20 mouse cellular contexts compared by ENCODE assay signal in genomic region chr12:69238284-69238683, GRCm38 (mm10). TPM values are rescaled to one million over a fixed set of nuclear protein-coding genes. Genes with fewer than 3 reads are reported as not detected.
DNase-seq lines count a peak whose midpoint lies in the region; ATAC-seq and TF ChIP-seq lines count a peak whose summit lies in the region.
"Had no signal": no experiment of that assay in that cellular context is flagged by ENCODE, and none has a peak within 500 bp of the region (broad histone marks: within the 10 kb centered on the region; RNA-seq: fewer than 3 reads in every experiment).

No protein-coding gene starts in this region.

- no peaks in the 10 kb centered on the region for H3K36me3 ChIP-seq in kidney, adult 2 months (ENCODE audit: control insufficient read depth, insufficient read depth, low read length)
- no peaks in the 10 kb centered on the region for H3K36me3 ChIP-seq in lung, postnatal 0 days (ENCODE audit: insufficient read depth, low read length)
- H3K36me3 ChIP-seq in liver, embryonic 11.5 days (ENCODE audit: control insufficient read depth, insufficient read depth, low read length): no peaks in the 10 kb centered on the region
- H3K36me3 ChIP-seq: hindbrain, embryonic 10.5 days; limb, embryonic 10.5 days; liver, embryonic 12.5 days; midbrain, embryonic 12.5 days had no signal

- no peaks in the 10 kb centered on the region for H3K4me1 ChIP-seq in kidney, adult 2 months (ENCODE audit: control insufficient read depth, insufficient read depth, low read length)
- no peaks in the 10 kb centered on the region for H3K4me1 ChIP-seq in lung, postnatal 0 days (ENCODE audit: insufficient read depth, low read depth, low read length)
- peaks cover 4% of the 10 kb centered on the region; the same call in 1 of the 2 replicates for H3K4me1 ChIP-seq in lung, adult 2 months (ENCODE audit: control insufficient read depth, insufficient read depth, low read length)
- H3K4me1 ChIP-seq in liver, embryonic 11.5 days (replicated peaks; ENCODE audit: control insufficient read depth, insufficient read depth, low read length): peaks cover 8% of the 10 kb centered on the region
- H3K4me1 ChIP-seq: midbrain, embryonic 12.5 days had no signal

- no peak for TF ChIP-seq POLR2A in kidney, adult 2 months (IDR thresholded peaks at IDR 0.05; ENCODE audit: low read depth, low read length)
- no peak for TF ChIP-seq POLR2A in lung, adult 2 months (IDR thresholded peaks at IDR 0.05; ENCODE audit: borderline replicate concordance, extremely low read depth, low read depth, low read length)

- DNase-seq in kidney, adult 2 months: peak; percentile 19
- DNase-seq in kidney, adult 8-10 months: no peak
- peak; percentile 38 for DNase-seq in lung, postnatal 0 days (ENCODE audit: low spot score)
- DNase-seq in lung, adult 2 months: no peak
- DNase-seq in ES-CJ7 (ENCODE audit: low read depth, low spot score): peak; percentile 33
- DNase-seq in brain, adult 2 months (ENCODE audit: low read depth, low spot score): peak; percentile 19
- no peak for DNase-seq in liver, embryonic 11.5 days (ENCODE audit: low spot score)
- DNase-seq: adrenal gland, adult 8-10 months; cerebellum, adult 11 months; cerebellum, postnatal 36 days; thymus, postnatal 14 days had no signal

- no peaks in the 10 kb centered on the region for H3K27me3 ChIP-seq in kidney, adult 2 months (replicated peaks; ENCODE audit: control insufficient read depth, insufficient read depth, low read length)
- no peaks in the 10 kb centered on the region for H3K27me3 ChIP-seq in lung, postnatal 0 days (replicated peaks; ENCODE audit: insufficient read depth, low read length)
- no peaks in the 10 kb centered on the region for H3K27me3 ChIP-seq in liver, embryonic 11.5 days (replicated peaks; ENCODE audit: control insufficient read depth, insufficient read depth, low read length)
- H3K27me3 ChIP-seq: liver, embryonic 12.5 days; midbrain, embryonic 12.5 days had no signal

- no peaks in the 10 kb centered on the region for H3K9me3 ChIP-seq in lung, postnatal 0 days (ENCODE audit: low read length)
- H3K9me3 ChIP-seq in liver, embryonic 11.5 days (ENCODE audit: control insufficient read depth, low read length): no peaks in the 10 kb centered on the region
- H3K9me3 ChIP-seq: hindbrain, embryonic 10.5 days; limb, embryonic 10.5 days; liver, embryonic 12.5 days; midbrain, embryonic 12.5 days had no signal

- H3K4me2 ChIP-seq in lung, postnatal 0 days (replicated peaks; ENCODE audit: low read depth, low read length): no peak overlapping the region
- H3K4me2 ChIP-seq in liver, embryonic 11.5 days: no peak overlapping the region
- H3K4me2 ChIP-seq: liver, embryonic 12.5 days; midbrain, embryonic 12.5 days had no signal

- WGBS in kidney, adult 2 months: 32% methylated on average over 3 of the region's 3 CpGs
- WGBS in lung, postnatal 0 days: 32% methylated on average over 3 of the region's 3 CpGs
- 22% methylated on average over 3 of the region's 3 CpGs for WGBS in lung, adult 2 months
- 32% methylated on average over 3 of the region's 3 CpGs for WGBS in liver, embryonic 11.5 days

- no peak overlapping the region for H3K9ac ChIP-seq in lung, postnatal 0 days (replicated peaks; ENCODE audit: low read depth)
- no peak overlapping the region for H3K9ac ChIP-seq in liver, embryonic 11.5 days (ENCODE audit: low read depth, low read length)
- H3K9ac ChIP-seq: liver, embryonic 12.5 days; midbrain, embryonic 12.5 days had no signal

- H3K27ac ChIP-seq in kidney, adult 2 months (ENCODE audit: insufficient read depth, low read depth, low read length): no peak overlapping the region
- H3K27ac ChIP-seq in lung, postnatal 0 days (ENCODE audit: low read length): no peak overlapping the region
- no peak overlapping the region for H3K27ac ChIP-seq in liver, embryonic 11.5 days (ENCODE audit: low read depth, low read length)
- H3K27ac ChIP-seq: hindbrain, embryonic 10.5 days; limb, embryonic 10.5 days; liver, embryonic 12.5 days; macrophage; midbrain, embryonic 12.5 days had no signal

- no peak for TF ChIP-seq CTCF in kidney, adult 2 months (conservative IDR thresholded peaks at IDR 0.05; ENCODE audit: insufficient read depth, insufficient read length, low read depth, low read length)
- TF ChIP-seq CTCF in lung, postnatal 0 days (IDR thresholded peaks at IDR 0.05): peak; percentile 45
- no peak for TF ChIP-seq CTCF in lung, adult 2 months (IDR thresholded peaks at IDR 0.05; ENCODE audit: insufficient read depth, low read length)

- no peak for TF ChIP-seq EP300 in lung, postnatal 0 days (IDR thresholded peaks at IDR 0.05)

- ATAC-seq in lung, postnatal 0 days: peak; percentile 29
- no peak for ATAC-seq in liver, embryonic 11.5 days (replicated peaks; ENCODE audit: low FRiP score)
- ATAC-seq: CD4-positive, CD25-positive, alpha-beta regulatory T cell, adult 4 months; forebrain, embryonic 14.5 days; inflammation-experienced regulatory T-cells, adult 6 months; liver, embryonic 12.5 days had no signal

- no peak overlapping the region for H3K4me3 ChIP-seq in kidney, adult 2 months (ENCODE audit: insufficient read depth, low read depth, low read length)
- no peak overlapping the region for H3K4me3 ChIP-seq in lung, postnatal 0 days (ENCODE audit: low read depth, low read length)
- no peak overlapping the region for H3K4me3 ChIP-seq in lung, adult 2 months (replicated peaks; ENCODE audit: extremely low read depth, low read depth, low read length)
- H3K4me3 ChIP-seq in liver, embryonic 11.5 days (ENCODE audit: low read depth, low read length): no peak overlapping the region
- H3K4me3 ChIP-seq: erythroblast, embryonic 14.5 days; hindbrain, embryonic 10.5 days; limb, embryonic 10.5 days; liver, embryonic 12.5 days; midbrain, embryonic 12.5 days had no signal

RNA-seq across cellular contexts. Expression of gene Klhdc1, which starts 2.7 kb away (rescaled TPM):
- polyA plus RNA-seq in kidney, adult 2 months (2012; rRNA removed): 2.9 and 5.9 TPM in 2 replicates
- polyA plus RNA-seq in lung, postnatal 0 days (2015; fragmentation: Nextera tagmentation; extraction: Ambion mirVana): 22.7 and 25.5 TPM in 2 replicates
- polyA plus RNA-seq in lung, adult 2 months (2012; rRNA removed): 0.87 and 4.8 TPM in 2 replicates
- 5.7 and 5.8 TPM in 2 replicates for polyA plus RNA-seq in liver, embryonic 11.5 days (2014; fragmentation: Nextera tagmentation; extraction: Ambion mirVana)
- polyA plus RNA-seq: erythroblast, embryonic 14.5 days had no signal

RNA-seq across cellular contexts. Expression of gene Pole2, which starts 10.3 kb away (rescaled TPM):
- 1.9 TPM in 2 replicates for polyA plus RNA-seq in kidney, adult 2 months (2012; rRNA removed)
- polyA plus RNA-seq in lung, postnatal 0 days (2015; fragmentation: Nextera tagmentation; extraction: Ambion mirVana): 5.3 and 6.1 TPM in 2 replicates
- polyA plus RNA-seq in lung, adult 2 months (2012; rRNA removed): 1.7 and 2.9 TPM in 2 replicates
- polyA plus RNA-seq in liver, embryonic 11.5 days (2014; fragmentation: Nextera tagmentation; extraction: Ambion mirVana): 42.5 and 46.9 TPM in 2 replicates

RNA-seq across cellular contexts. Expression of gene Gm49384, which starts 34.2 kb away (rescaled TPM):
- 0.57 and 0.78 TPM in 2 replicates for polyA plus RNA-seq in kidney, adult 2 months (2012; rRNA removed)
- 6.3 and 6.4 TPM in 2 replicates for polyA plus RNA-seq in lung, postnatal 0 days (2015; fragmentation: Nextera tagmentation; extraction: Ambion mirVana)
- polyA plus RNA-seq in lung, adult 2 months (2012; rRNA removed): not detected in 2 replicates
- polyA plus RNA-seq in liver, embryonic 11.5 days (2014; fragmentation: Nextera tagmentation; extraction: Ambion mirVana): 35.5 and 37.9 TPM in 2 replicates
- polyA plus RNA-seq: erythroblast, embryonic 14.5 days had no signal

RNA-seq across cellular contexts. Expression of gene Dnaaf2, which starts 40.1 kb away (rescaled TPM):
- 1.3 and 1.5 TPM in 2 replicates for polyA plus RNA-seq in kidney, adult 2 months (2012; rRNA removed)
- 5.8 and 6.3 TPM in 2 replicates for polyA plus RNA-seq in lung, postnatal 0 days (2015; fragmentation: Nextera tagmentation; extraction: Ambion mirVana)
- polyA plus RNA-seq in lung, adult 2 months (2012; rRNA removed): 4.0 and 5.0 TPM in 2 replicates
- 12.2 and 14.0 TPM in 2 replicates for polyA plus RNA-seq in liver, embryonic 11.5 days (2014; fragmentation: Nextera tagmentation; extraction: Ambion mirVana)

RNA-seq across cellular contexts. Expression of gene Gm49383, which starts 41.4 kb away (rescaled TPM):
- 2.6 and 3.1 TPM in 2 replicates for polyA plus RNA-seq in kidney, adult 2 months (2012; rRNA removed)
- polyA plus RNA-seq in lung, postnatal 0 days (2015; fragmentation: Nextera tagmentation; extraction: Ambion mirVana): 7.9 and 8.2 TPM in 2 replicates
- polyA plus RNA-seq in lung, adult 2 months (2012; rRNA removed): 0.21 TPM in 1 of 2 replicates, not detected in the other
- 28.6 and 29.8 TPM in 2 replicates for polyA plus RNA-seq in liver, embryonic 11.5 days (2014; fragmentation: Nextera tagmentation; extraction: Ambion mirVana)
- polyA plus RNA-seq: erythroblast, embryonic 14.5 days had no signal

Comparison
In these comparisons a context has a peak if more than half of its experiments do, and no peak if none do; other contexts are left out.
1. DNase-seq: peak in kidney, adult 2 months (single experiment), lung, postnatal 0 days (single experiment), ES-CJ7 (single experiment) and brain, adult 2 months (single experiment); none in kidney, adult 8-10 months (0 of 2), lung, adult 2 months (single experiment) and liver, embryonic 11.5 days (single experiment).